Mouse (Mus musculus) lung, postnatal 25 days (tissue): ENCODE results near the gene C1ql4.

Experiments
- DNase-seq: peaks from one replicate; pipeline ENCODE4 v3.0.0; 2022; ENCODE audit warnings: low spot score

The C1ql4 gene

GRCm38 (mm10) chr15:99087253-99088075 lies at the start of gene C1ql4:
C1ql4 (minus strand) TSS chr15:99087817.
- DNase-seq, result no peak

GRCm38 (mm10) chr15:99129956-99130910 lies 42.6 kb upstream of the C1ql4 start:
- DNase-seq, result no peak

GRCm38 (mm10) chr15:99129441-99129840 lies 41.8 kb upstream of the C1ql4 start:
- no peak for DNase-seq

DNA sequence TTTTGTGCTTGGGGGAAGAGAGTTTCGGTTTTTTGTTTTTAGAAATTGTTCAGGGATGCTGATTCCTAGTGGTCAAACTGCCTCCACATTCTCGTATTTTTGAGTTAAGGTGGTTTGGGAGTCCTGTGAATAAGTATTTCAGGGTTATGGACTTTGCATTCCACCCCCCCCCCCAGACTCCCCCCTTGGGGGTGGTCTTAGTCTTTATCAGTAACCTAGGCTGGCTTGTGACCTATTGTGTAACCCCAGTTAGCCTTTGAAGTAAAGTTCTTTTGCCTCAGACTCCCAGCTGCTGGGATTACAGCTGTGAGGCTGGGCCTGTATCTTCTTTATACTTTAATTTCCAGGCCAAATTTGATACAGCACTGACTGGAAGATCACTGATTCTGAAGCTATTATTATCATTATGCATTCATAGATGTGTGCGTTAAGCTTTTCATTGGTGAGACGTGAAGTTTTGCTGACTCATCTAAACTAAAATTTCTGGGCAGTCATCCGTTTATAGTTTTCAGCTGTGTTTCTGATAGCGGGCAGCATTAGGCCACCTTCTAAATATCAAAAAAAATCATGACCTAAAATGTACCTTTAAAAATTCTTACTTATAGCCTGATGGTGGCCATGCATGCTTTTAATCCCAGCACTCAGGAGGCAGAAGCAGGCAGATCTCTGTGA lies 40.4 kb upstream of the C1ql4 start:
- no peak for DNase-seq

- no peak for DNase-seq
Measured at GRCm38 (mm10) chr15:99126816-99127365, 39.3 kb upstream of the C1ql4 start.

GRCm38 (mm10) chr15:99126081-99126815 lies 38.6 kb upstream of the C1ql4 start:
- DNase-seq, result peak; percentile 85

- no peak for DNase-seq
Measured at GRCm38 (mm10) chr15:99125711-99126080, 38.1 kb upstream of the C1ql4 start, which contains the start of gene Spats2. Spats2 (plus strand) TSS chr15:99125916.

DNA sequence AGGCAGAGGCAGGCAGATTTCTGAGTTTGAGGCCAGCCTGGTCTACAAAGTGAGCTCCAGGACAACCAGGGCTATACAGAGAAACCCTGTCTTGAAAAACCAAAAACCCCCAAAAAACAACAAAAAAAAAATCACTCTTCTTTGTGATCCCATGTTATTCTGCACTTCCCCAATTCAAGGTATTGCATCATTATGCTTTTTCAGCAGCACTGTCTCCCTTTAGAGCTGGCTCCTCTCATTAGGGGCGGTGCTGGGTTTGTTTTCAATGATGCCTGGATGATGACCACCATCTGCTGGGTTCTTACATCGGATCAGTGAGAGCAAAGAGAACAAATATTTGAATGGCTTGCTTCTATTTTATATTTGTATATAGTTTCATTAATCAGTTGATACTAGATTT lies 35.0 kb upstream of the C1ql4 start:
- no peak for DNase-seq

DNA sequence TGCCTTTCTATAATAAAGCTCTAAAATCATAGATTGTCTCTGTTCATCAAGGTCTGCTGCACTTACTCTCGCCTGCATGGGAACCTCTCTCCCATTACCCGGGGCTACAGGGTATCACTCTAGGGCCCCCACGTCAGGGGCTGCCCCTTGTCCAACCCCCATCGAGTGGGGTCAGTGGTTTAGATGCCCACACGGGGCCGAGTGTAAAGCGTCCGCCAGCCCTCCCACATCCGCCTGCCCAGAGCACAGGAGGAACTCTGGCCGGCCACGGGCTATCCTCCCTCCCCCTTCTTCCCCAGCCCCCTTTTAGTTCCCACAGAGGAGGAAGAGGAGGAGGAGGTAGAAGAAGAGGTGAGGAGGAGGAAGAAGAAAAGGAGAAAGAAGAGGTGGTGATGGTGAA lies 33.2 kb upstream of the C1ql4 start:
- no peak for DNase-seq

- no peak for DNase-seq
Measured at GRCm38 (mm10) chr15:99116539-99116938, 28.9 kb upstream of the C1ql4 start.

DNA sequence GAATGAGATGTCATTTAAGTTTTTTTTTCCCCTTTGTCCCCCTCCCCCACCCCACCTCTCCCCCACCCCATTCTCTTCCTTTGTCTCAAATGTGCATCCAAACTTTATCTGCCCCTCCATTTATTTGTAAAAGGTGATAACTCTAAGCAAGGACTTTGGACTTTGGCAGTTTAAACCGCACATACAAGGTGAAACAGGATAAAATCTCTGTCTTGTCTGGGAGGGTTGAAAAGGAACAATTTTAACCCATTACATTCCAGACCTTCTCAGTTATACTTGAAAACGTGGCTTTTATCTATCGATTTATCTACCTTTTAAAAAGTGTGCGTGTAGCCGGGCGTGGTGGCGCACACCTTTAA lies 27.4 kb upstream of the C1ql4 start:
- no peak for DNase-seq

- DNase-seq, result no peak
Measured at GRCm38 (mm10) chr15:99114312-99115064, 26.9 kb upstream of the C1ql4 start.

DNA sequence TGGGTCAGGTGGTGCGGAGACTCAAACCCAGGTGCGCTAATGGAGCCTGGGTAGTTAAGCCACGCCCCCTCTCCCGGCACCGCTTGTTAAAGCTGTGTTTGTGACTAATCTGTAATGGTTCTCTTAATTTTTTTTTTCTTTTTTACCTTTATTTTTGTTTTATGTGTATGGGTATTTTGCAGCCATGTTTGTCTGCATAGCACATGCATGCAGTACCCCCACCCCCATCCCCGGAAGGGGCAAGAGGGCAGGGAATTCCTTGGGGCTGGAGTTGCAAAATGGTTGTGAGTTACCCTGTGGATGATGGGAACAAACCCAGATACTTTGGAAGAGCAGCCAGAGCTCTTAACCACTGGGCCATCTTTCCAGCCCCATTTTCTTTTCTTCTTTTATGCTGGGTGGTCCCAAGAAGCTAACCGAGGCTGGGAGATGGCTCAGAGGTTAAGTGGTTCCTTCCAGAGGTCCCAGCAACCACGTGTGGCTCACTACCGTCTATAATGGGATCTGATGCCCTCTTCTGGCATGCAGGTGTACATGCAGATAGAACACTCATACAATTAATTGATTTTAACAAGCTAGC lies 25.9 kb upstream of the C1ql4 start:
- no peak for DNase-seq

DNA sequence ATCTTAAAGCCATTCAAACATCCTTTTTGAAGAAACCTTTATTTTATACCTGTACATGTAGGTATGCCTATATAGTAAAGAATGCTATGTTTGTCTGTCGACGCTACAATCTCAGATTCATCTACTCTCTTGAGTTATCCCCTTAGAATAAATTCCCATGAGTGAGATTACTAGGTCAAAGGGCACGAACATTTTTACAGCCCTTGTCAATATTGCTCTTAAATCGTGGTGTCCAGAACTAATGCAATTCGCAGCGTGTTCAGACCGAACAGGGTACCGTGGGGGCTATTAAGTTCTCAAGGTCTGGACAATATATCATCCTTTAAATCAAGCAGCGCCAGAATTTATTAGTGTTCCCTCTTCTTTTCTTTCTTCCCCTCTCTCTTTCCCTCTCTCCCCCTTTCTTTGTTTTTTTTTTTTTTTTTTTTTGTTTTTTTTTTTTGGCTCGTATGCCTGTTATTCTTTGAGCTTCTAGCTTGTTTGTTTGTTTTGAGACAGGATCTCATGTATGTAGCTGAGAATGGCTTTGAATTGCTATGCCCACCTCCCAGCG lies 25.3 kb upstream of the C1ql4 start:
- DNase-seq, result no peak

DNA sequence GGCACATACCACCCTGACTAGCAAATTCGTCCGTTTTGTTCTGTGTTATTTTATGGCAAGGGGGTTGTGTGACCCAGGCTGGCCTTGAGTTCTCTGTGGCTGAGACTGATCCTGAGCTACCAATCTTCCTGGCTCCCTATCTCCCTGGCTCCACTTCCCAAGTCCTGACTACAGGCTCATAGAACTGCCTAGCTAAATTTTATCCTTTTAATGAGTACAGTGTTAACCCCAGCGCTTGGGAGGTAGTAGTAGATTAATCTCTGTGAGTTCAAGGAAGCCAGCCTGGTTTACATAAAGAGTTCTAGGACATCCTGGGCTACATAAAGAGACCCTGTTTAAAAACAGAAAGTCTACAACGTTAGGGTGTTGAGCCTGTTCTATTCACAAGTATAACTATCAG lies 24.2 kb upstream of the C1ql4 start:
- DNase-seq, result no peak

DNA sequence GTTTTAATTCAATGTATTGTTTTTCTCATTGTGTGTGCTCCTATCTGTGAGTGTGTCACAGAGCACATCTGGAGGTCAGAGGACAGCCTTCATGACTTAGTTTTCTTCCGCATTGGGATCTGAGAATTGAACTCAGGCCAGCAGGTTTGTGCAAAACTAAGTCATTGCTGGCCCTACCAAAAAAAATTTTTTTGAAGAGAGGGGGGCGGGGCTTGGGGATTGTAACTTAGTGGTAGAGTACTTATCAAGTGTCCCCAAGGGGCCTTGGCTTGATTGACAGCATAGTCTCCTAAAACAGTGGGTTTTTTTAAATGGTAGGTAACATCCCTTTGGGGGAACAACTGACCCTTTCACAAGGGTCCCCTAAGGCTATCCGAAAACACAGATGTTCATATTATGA lies 23.5 kb upstream of the C1ql4 start:
- DNase-seq, result no peak

DNA sequence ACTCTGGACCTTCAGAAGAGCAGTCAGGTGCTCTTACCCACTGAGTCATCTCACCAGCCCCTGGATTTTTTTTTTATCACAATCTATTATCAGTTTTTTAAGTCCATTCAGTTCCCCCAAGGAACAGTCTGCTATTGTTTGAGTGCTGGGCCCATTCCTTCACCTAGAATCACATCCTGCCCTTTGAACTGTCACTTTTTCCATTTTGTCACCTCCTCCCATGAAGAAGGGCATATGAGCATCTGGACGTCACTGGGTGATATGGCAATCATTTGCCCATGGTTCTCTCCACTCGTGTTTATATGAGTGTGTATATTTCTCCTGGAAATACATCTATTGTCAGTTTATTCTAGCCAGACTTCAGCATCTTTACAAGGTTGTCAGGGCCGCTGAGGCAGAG lies 20.2 kb upstream of the C1ql4 start:
- DNase-seq, result no peak

DNA sequence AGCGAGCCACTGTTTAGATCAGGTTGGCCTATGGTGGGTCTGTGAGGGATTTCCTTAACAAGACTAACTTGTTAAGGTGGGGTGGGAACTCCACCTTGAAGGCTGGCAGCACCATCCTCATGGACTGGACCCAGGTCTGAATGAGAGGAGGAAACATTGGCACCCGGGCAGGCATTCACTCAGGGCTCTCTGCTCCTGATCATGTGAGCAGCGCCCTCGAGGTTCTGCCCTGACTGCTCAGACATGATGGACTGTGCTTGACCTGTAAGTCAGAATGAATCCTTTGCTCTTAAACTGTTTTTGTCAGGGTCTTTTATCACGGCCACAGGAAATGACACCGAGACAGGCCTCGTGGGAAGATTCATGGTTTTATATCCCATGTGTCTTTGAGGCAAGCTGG lies 17.6 kb upstream of the C1ql4 start:
- no peak for DNase-seq

DNA sequence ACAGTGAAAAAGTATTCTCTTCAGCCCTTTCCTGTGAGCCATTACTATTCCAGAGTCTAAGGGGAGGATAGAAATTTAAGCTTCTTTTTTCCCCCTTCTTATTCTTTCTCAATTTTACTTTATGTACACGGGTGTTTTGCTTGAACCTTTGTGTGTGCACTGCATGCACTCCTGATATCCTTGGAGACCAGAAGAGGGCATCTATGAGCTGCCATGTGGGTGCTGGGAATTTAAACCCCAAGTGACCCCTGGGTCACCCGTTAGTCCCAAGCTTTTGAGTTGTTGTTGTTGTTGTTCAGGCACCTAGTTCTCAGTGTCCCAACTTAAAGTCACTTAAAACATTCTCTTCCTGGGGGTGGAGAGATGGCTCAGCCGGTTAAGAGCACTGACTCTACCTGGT lies 12.4 kb upstream of the C1ql4 start:
- no peak for DNase-seq

GRCm38 (mm10) chr15:99099139-99099556 lies 11.5 kb upstream of the C1ql4 start:
- DNase-seq, result peak; percentile 69
